Mouse (Mus musculus) spleen, adult 2 months (tissue): Measurements from ENCODE around the gene Pbx1.

Experiments
- CTCF ChIP-seq: fragments of 200-500 bp; IDR thresholded peaks from 2 replicates; pipeline ENCODE4 v1.5.1; 2011; ENCODE audit warnings: mild to moderate bottlenecking, inconsistent platforms; ENCODE audit not compliant: insufficient read depth, insufficient read length, insufficient replicate concordance; ENCODE audit errors: extremely low read depth
- POLR2A ChIP-seq: fragments of 200-500 bp; IDR thresholded peaks from 2 replicates; pipeline ENCODE4 v1.6.1; 2011; ENCODE audit warnings: low read depth, low read length, inconsistent platforms

DNA sequence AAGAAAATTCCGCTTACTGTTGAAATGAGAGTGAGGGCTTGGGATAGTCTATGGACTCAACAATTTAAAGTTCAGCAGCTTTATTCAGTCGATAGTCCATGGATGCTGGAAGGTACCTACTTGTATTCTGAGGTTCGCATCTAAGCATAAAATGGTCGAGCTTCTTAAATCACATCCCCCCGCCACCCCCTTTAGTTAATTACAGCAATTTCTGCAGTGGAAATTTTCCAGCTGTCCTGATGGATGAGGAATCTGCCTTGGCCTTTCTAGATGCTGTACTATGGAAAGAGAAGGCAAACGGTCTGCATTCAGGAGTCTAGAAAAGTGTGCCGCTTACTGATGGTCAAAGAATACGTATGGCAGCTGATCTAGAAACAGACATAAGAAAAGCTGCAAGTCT, 262.3 kb downstream of the Pbx1 start:
- TF ChIP-seq POLR2A (no peak), CTCF (no peak)
